Mouse (Mus musculus): ENCODE measurements at regions not wholly inside any gene's neighbourhood (a gene's known extent, or its start where the extent isn't known, plus 50 kb on each side); places are given as distances from the start of the nearest gene placed in this dataset.
A peak's percentile ranks its signal among the peaks of the same experiment; 100 is the strongest.

GRCm38 (mm10) chr8:7011881-7012280, 1649.2 kb downstream of the Efnb2 start:
- DNase-seq, result no peak

GRCm38 (mm10) chr8:6991516-6991915, 1669.5 kb downstream of the Efnb2 start:
- no peak for DNase-seq

GRCm38 (mm10) chr8:6989359-6990095, 1671.5 kb downstream of the Efnb2 start:
- no peak for DNase-seq

GRCm38 (mm10) chr8:6973961-6974360, 1687.1 kb downstream of the Efnb2 start:
- no peak for DNase-seq

- peak in 1 of 2 experiments; percentile 4 for DNase-seq
These were observed 1697.8 kb downstream of the Efnb2 start for GRCm38 (mm10) chr8:6963006-6963799.

- DNase-seq, result no peak
These were observed 1703.0 kb downstream of the Efnb2 start for GRCm38 (mm10) chr8:6958086-6958485.

GRCm38 (mm10) chr8:6954251-6954650, 1706.8 kb downstream of the Efnb2 start:
- no peak for DNase-seq

GRCm38 (mm10) chr8:6922467-6922866, 1738.6 kb downstream of the Efnb2 start:
- DNase-seq, result no peak

- no peak for DNase-seq
These were observed 1753.4 kb downstream of the Efnb2 start for GRCm38 (mm10) chr8:6907682-6908081.

- DNase-seq, result peak; percentile 13 to 31
These were observed 1769.6 kb downstream of the Efnb2 start for GRCm38 (mm10) chr8:6891456-6891855.

- DNase-seq, result no peak
These were observed 1774.2 kb downstream of the Efnb2 start for GRCm38 (mm10) chr8:6886779-6887402.

- no peak for DNase-seq
These were observed 1776.2 kb downstream of the Efnb2 start for GRCm38 (mm10) chr8:6884828-6885227.

GRCm38 (mm10) chr8:6882626-6883025, 1777.5 kb upstream of the Slc10a2 start:
- no peak for DNase-seq
